Mouse (Mus musculus): ENCODE measurements around the gene Apon. TPM values are rescaled to one million over a fixed set of nuclear protein-coding genes. Genes with fewer than 3 reads are reported as not detected.

The Apon gene
- polyA plus RNA-seq (2012; ENCODE audit: low replicate concordance), result 0.08 TPM in 1 of 2 replicates, not detected in the other

GRCm38 (mm10) chr10:128253677-128254255, at the start of gene Apon:
Apon (plus strand) TSS chr10:128254096.

GRCm38 (mm10) chr10:128211390-128212108, 42.3 kb upstream of the Apon start, which contains the start of gene Spryd4:
Spryd4 (minus strand) TSS chr10:128211807.

GRCm38 (mm10) chr10:128225538-128225937, 28.4 kb upstream of the Apon start, which contains the start of gene Mip:
Mip (plus strand) TSS chr10:128225838.

GRCm38 (mm10) chr10:128231697-128232419, 22.0 kb upstream of the Apon start, which contains the start of gene Timeless:
Timeless (plus strand) TSS chr10:128232065.

GRCm38 (mm10) chr10:128268371-128268770, 14.5 kb downstream of the Apon start, which contains the start of gene Apof:
Apof (plus strand) TSS chr10:128268671.

GRCm38 (mm10) chr10:128270287-128270841, 16.5 kb downstream of the Apon start, which contains the start of gene Stat2:
Stat2 (plus strand) TSS chr10:128270559.

GRCm38 (mm10) chr10:128298702-128299171, 44.8 kb downstream of the Apon start, which contains the start of gene Il23a:
Il23a (minus strand) TSS chr10:128298752.

GRCm38 (mm10) chr10:128303126-128304021, 49.5 kb downstream of the Apon start, which contains the start of gene Pan2:
Pan2 (plus strand) TSS chr10:128303335.

Other genes with a start within 250 kb of the Apon start
- not detected in 2 replicates for gene Hsd17b6, start 246.5 kb upstream of the Apon start, polyA plus RNA-seq (2012; ENCODE audit: low replicate concordance)
- gene Prim1, start 238.9 kb upstream of the Apon start, polyA plus RNA-seq (2012; ENCODE audit: low replicate concordance), result 0.76 and 2.1 TPM in 2 replicates
- gene Naca, start 218.5 kb upstream of the Apon start, polyA plus RNA-seq (2012; ENCODE audit: low replicate concordance), result 23.9 and 119 TPM in 2 replicates
- gene Ptges3, start 195.1 kb upstream of the Apon start, polyA plus RNA-seq (2012; ENCODE audit: low replicate concordance), result 75.1 and 109 TPM in 2 replicates
- 514 and 876 TPM in 2 replicates for gene Atp5b, start 170.8 kb upstream of the Apon start, polyA plus RNA-seq (2012; ENCODE audit: low replicate concordance)
- gene Baz2a, start 162.5 kb upstream of the Apon start, polyA plus RNA-seq (2012; ENCODE audit: low replicate concordance), result 32.1 and 58.1 TPM in 2 replicates
- 12.2 and 13.2 TPM in 2 replicates for gene Rbms2, start 73.8 kb upstream of the Apon start, polyA plus RNA-seq (2012; ENCODE audit: low replicate concordance)
- gene Gls2, start 59.6 kb upstream of the Apon start, polyA plus RNA-seq (2012; ENCODE audit: low replicate concordance), result 0.91 TPM in 1 of 2 replicates, not detected in the other
- gene Spryd4, start 42.3 kb upstream of the Apon start, polyA plus RNA-seq (2012; ENCODE audit: low replicate concordance), result 0.61 and 2.6 TPM in 2 replicates
- gene Mip, start 28.3 kb upstream of the Apon start, polyA plus RNA-seq (2012; ENCODE audit: low replicate concordance), result 0.17 TPM in 1 of 2 replicates, not detected in the other
- gene Timeless, start 22.0 kb upstream of the Apon start, polyA plus RNA-seq (2012; ENCODE audit: low replicate concordance), result 8.5 and 11.9 TPM in 2 replicates
- gene Apof, start 14.6 kb downstream of the Apon start, polyA plus RNA-seq (2012; ENCODE audit: low replicate concordance), result 0.21 TPM in 1 of 2 replicates, not detected in the other
- 38.6 and 62.2 TPM in 2 replicates for gene Stat2, start 16.5 kb downstream of the Apon start, polyA plus RNA-seq (2012; ENCODE audit: low replicate concordance)
- 0.23 TPM in 1 of 2 replicates, not detected in the other for gene Il23a, start 44.7 kb downstream of the Apon start, polyA plus RNA-seq (2012; ENCODE audit: low replicate concordance)
- gene Pan2, start 49.2 kb downstream of the Apon start, polyA plus RNA-seq (2012; ENCODE audit: low replicate concordance), result 4.9 and 7.2 TPM in 2 replicates
- gene Cnpy2, start 68.4 kb downstream of the Apon start, polyA plus RNA-seq (2012; ENCODE audit: low replicate concordance), result 29.2 and 43.5 TPM in 2 replicates
- gene Cs, start 83.6 kb downstream of the Apon start, polyA plus RNA-seq (2012; ENCODE audit: low replicate concordance), result 9.9 and 31.8 TPM in 2 replicates
- gene Coq10a, start 114.9 kb downstream of the Apon start, polyA plus RNA-seq (2012; ENCODE audit: low replicate concordance), result 10.2 and 25.7 TPM in 2 replicates
- 59.6 and 62.0 TPM in 2 replicates for gene Ankrd52, start 123.0 kb downstream of the Apon start, polyA plus RNA-seq (2012; ENCODE audit: low replicate concordance)
- not detected in 2 replicates for gene Slc39a5, start 147.1 kb downstream of the Apon start, polyA plus RNA-seq (2012; ENCODE audit: low replicate concordance)
- gene Nabp2, start 157.4 kb downstream of the Apon start, polyA plus RNA-seq (2012; ENCODE audit: low replicate concordance), result 115 and 117 TPM in 2 replicates
- 20.2 and 20.7 TPM in 2 replicates for gene Rnf41, start 157.6 kb downstream of the Apon start, polyA plus RNA-seq (2012; ENCODE audit: low replicate concordance)
- gene Smarcc2, start 205.2 kb downstream of the Apon start, polyA plus RNA-seq (2012; ENCODE audit: low replicate concordance), result 167 and 293 TPM in 2 replicates
- gene Myl6, start 240.0 kb downstream of the Apon start, polyA plus RNA-seq (2012; ENCODE audit: low replicate concordance), result 68.9 and 549 TPM in 2 replicates
- 2.2 TPM in 2 replicates for gene Myl6b, start 244.6 kb downstream of the Apon start, polyA plus RNA-seq (2012; ENCODE audit: low replicate concordance)